Mouse (Mus musculus) brain, adult 10 weeks (tissue): Measurements from ENCODE around the gene Rgl1. TPM values are rescaled to one million over a fixed set of nuclear protein-coding genes. Genes with fewer than 3 reads are reported as not detected.

Experiments used
- polyA plus RNA-seq: library from polyadenylated mRNA; stranded (reverse); fragments of 350-450 nt; fragmentation: Illumina TruSeq; extraction: RNeasy Lipid Tissue Mini Kit (QIAGEN cat#74804); gene quantifications from one replicate; pipeline ENCODE4 v1.2.3, GENCODE M21; 2015; ENCODE audit warnings: low read depth, low replicate concordance

The Rgl1 gene
- polyA plus RNA-seq: 54.8 TPM

GRCm38 (mm10) chr1:152766032-152766772, at the start of gene Rgl1, which contains the start of gene Arpc5:
TSS of gene Rgl1 (minus strand) at chr1:152766351.
TSS of gene Arpc5 (plus strand) at chr1:152766542.

GRCm38 (mm10) chr1:152799897-152800296, 33.7 kb upstream of the Rgl1 start, which contains the start of gene Ncf2:
TSS of gene Ncf2 (plus strand) at chr1:152800194.

GRCm38 (mm10) chr1:152750312-152750965, 15.7 kb downstream of the Rgl1 start, which contains the start of gene Apobec4:
TSS of gene Apobec4 (plus strand) at chr1:152750551.

Other genes with a start within 250 kb of the Rgl1 start
- not detected for gene Apobec4, start 15.8 kb downstream of the Rgl1 start, polyA plus RNA-seq
- gene Arpc5, start 191 bp upstream of the Rgl1 start, polyA plus RNA-seq: 130 TPM
- 4.6 TPM for gene Ncf2, start 33.8 kb upstream of the Rgl1 start, polyA plus RNA-seq
- 48.0 TPM for gene Smg7, start 136.3 kb upstream of the Rgl1 start, polyA plus RNA-seq
- gene Nmnat2, start 188.6 kb upstream of the Rgl1 start, polyA plus RNA-seq: 81.5 TPM